Mouse (Mus musculus): ENCODE measurements around the gene Col8a2. TPM values are rescaled to one million over a fixed set of nuclear protein-coding genes. Genes with fewer than 3 reads are reported as not detected.

Gene Col8a2
- polyA plus RNA-seq, 1 experiment = not detected

DNA sequence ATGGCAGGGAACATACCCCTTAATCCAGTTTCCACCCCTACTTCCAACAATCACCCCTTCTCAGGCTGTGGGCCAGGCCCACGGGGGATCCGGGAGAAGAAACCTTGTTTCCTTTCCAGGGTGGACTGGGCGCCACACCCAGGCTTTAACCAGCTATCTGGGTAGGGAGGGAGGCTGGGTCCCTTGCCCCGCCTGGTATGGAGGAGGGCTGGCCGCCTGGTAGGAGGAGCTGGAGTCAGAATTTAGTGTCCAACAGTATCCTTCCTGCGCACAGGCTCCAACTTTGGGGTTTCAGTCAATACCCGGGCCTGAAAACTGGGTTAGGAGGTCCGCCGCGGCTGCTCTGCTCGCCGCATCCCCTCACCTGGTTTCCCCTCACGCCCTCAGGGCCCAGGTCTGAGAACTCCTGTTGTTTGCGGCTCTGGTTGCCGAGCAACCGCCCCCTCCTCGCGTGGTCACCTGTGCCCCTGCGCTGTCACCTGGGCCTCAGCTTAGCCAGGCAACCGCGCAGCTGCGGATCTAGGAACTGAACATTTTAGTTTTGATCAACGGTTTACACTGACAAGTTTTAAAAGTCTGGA lies 38.8 kb downstream of the Col8a2 start, which contains the start of gene Tekt2:
Gene Tekt2 (minus strand): TSS at position 408 of the 581 bp plus-strand sequence.
- Histone ChIP-seq H3K27ac (replicated peaks; ENCODE audit: low read depth, low read length) (no peak within 1 kb of the TSS), H3K4me1 (ENCODE audit: control insufficient read depth, insufficient read depth, insufficient read length, low read length) (no peaks in the 10 kb centered on the region), H3K4me3 (ENCODE audit: insufficient read depth, low read depth, low read length) (no peak within 1 kb of the TSS)

DNA sequence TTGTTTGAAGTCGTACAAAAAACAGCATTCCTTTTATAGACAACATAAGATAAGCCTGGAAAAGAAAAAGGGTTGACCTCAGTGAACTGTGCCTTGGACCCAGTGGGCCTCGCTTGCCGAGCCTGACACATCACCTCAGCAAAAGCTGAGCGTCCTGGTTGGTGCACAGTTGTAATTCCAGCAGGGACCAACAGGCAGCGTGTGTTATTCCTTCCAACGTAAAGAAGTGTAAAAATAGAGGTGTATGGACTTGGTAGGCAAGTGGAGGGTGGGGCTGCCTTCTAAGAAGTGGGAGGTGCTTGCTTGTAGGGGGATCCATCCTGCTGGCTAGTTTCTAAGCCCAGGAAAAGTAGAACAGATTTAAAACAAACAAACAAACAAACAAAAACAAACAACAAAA lies 39.4 kb downstream of the Col8a2 start:
- Histone ChIP-seq H3K4me3 (ENCODE audit: insufficient read depth, low read depth, low read length) (no peak overlapping the region), H3K27ac (replicated peaks; ENCODE audit: low read depth, low read length) (no peak overlapping the region), H3K4me1 (ENCODE audit: control insufficient read depth, insufficient read depth, insufficient read length, low read length) (no peaks in the 10 kb centered on the region)

DNA sequence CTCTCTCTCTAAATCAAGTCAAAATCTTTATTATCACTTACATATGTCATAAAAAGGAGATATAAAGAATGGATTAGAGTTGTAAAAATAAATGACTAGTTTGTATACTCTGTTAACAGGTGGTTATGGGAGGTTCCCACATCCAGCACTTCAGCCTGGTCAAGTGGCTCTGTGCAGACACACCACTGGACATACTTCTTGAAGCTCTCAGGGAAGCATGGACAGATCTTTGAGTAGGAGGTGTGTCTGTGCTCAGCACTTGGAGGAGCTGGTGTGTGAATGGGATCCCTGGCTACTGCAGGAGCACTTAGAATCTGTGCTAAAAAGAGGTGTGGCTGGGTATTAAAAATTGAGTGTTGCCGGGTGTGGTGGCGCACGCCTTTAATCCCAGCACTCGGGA lies 43.7 kb downstream of the Col8a2 start:
- Histone ChIP-seq H3K4me3 (ENCODE audit: insufficient read depth, low read depth, low read length) (no peak overlapping the region), H3K4me1 (ENCODE audit: control insufficient read depth, insufficient read depth, insufficient read length, low read length) (no peaks in the 10 kb centered on the region), H3K27ac (replicated peaks; ENCODE audit: low read depth, low read length) (no peak overlapping the region)

DNA sequence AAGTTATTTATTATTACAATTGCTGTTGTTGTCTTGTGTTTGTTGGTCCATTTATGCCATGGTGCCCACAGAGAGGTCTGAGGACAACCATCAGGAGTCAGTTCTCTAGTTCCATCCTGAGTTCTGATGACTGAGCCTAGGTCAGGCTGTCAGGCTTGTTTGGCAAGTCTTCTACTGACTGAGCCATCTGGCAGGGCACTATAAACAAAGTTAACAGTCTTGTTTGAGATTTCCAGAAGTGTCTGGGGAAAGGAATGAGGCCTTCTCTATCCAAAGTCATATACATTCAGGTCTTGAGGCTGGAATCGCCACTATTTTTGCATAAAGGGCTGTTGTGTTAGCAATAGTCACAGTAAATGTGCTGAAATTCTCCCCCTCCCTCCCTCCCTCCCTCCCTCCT lies 45.2 kb downstream of the Col8a2 start:
- H3K27ac ChIP-seq (replicated peaks; ENCODE audit: low read depth, low read length) = no peak overlapping the region
- H3K4me3 ChIP-seq (ENCODE audit: insufficient read depth, low read depth, low read length) = no peak overlapping the region
- H3K4me1 ChIP-seq (ENCODE audit: control insufficient read depth, insufficient read depth, insufficient read length, low read length) = no peaks in the 10 kb centered on the region

DNA sequence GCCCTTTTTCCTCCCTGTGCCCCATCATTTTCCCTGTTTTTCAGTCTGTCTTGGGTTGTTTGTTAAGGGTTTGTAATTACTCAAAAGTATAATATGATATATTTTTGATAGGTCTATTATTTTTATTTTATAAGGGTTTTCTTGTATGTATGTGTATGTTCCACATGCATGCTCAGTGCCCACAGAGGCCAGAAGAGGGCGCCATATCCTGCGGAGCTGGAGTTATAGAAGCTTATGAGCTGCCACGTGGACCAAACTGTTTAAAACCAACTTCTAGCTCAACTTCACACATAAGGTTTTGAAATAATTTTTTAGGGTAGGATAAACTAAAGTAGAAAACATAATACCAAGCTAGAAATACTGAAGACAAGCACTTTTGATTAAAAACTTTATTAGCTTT lies 45.8 kb downstream of the Col8a2 start:
- no peak overlapping the region for H3K27ac ChIP-seq (replicated peaks; ENCODE audit: low read depth, low read length)
- H3K4me1 ChIP-seq (ENCODE audit: control insufficient read depth, insufficient read depth, insufficient read length, low read length) = no peaks in the 10 kb centered on the region
- no peak overlapping the region for H3K4me3 ChIP-seq (ENCODE audit: insufficient read depth, low read depth, low read length)

DNA sequence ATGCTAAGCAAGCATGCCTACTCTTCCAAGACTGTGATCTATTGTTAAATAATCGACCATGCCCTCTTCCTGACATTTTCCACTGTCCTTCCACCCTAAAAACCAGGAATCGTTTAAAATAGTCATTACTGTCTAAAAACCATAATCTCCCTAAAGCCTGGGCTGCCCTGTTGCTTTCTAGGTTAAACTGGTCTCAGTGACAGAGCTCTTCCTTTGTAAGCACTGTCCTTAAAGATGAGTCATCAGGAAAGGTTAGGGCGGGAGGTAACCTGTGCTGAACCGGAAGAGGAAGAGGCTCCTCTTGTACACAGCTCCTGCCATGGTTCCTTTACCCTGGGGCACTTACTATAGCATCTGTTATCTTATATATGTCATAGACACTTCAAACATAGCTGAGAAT lies 52.9 kb downstream of the Col8a2 start:
- Histone ChIP-seq H3K4me1 (ENCODE audit: control insufficient read depth, insufficient read depth, insufficient read length, low read length) (no peaks in the 10 kb centered on the region), H3K27ac (replicated peaks; ENCODE audit: low read depth, low read length) (no peak overlapping the region), H3K4me3 (ENCODE audit: insufficient read depth, low read depth, low read length) (no peak overlapping the region)

DNA sequence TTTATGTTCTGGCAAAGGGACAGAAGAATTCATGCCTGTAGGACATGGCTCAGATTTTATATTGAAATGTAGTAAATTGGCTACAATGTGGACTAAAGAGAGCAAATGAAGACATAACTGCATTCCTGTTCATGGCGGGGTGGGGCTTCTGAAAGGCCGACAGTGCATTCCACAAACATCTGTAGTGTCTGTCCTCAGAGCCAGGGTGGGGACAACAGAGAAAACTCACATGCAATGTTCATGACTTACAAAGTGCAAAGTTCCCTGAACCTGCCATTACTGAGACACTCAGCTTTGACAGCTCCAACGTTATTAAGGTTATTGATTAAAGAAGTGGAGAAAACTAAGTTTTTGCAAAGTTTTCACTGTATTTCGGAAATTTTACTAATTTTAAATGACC lies 56.9 kb downstream of the Col8a2 start:
- Histone ChIP-seq H3K27ac (replicated peaks; ENCODE audit: low read depth, low read length) (no peak overlapping the region), H3K4me1 (ENCODE audit: control insufficient read depth, insufficient read depth, insufficient read length, low read length) (no peaks in the 10 kb centered on the region), H3K4me3 (ENCODE audit: insufficient read depth, low read depth, low read length) (no peak overlapping the region)

DNA sequence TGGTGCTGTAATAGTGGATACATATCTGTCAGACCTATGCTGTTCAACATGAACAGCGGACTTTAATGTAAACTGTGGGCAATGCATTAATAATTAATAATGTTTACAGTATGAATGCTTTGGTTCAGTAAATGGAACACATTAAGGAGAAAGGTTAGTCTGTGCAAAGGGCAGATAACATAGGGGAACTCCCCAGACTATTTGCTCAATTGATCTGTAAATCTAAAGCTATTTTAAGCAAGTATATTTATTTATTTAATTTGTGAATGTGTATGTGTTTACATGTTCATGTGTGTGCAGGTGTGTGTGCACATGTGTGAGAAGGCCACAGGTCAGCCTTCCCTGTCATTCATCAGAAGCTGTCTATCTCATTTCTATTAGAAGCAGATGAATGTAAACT lies 73.5 kb downstream of the Col8a2 start:
- Histone ChIP-seq H3K4me3 (ENCODE audit: insufficient read depth, low read depth, low read length) (no peak overlapping the region), H3K27ac (replicated peaks; ENCODE audit: low read depth, low read length) (no peak overlapping the region), H3K4me1 (ENCODE audit: control insufficient read depth, insufficient read depth, insufficient read length, low read length) (no peaks in the 10 kb centered on the region)

Other genes starting within 250 kb of the Col8a2 start
- 275 and 283 TPM in 2 replicates for gene Mrps15, start 239.9 kb upstream of the Col8a2 start, polyA plus RNA-seq (2012; ENCODE audit: insufficient read depth, insufficient read length, missing spikeins)
- gene Oscp1, start 228.2 kb upstream of the Col8a2 start, polyA plus RNA-seq (2012; ENCODE audit: insufficient read depth, insufficient read length, missing spikeins) = 16.3 and 26.3 TPM in 2 replicates
- gene Lsm10, start 190.2 kb upstream of the Col8a2 start, polyA plus RNA-seq (2012; ENCODE audit: insufficient read depth, insufficient read length, missing spikeins) = 19.2 and 24.1 TPM in 2 replicates
- 53.8 and 65.5 TPM in 2 replicates for gene Stk40, start 182.8 kb upstream of the Col8a2 start, polyA plus RNA-seq (2012; ENCODE audit: insufficient read depth, insufficient read length, missing spikeins)
- gene Eva1b, start 139.0 kb upstream of the Col8a2 start, polyA plus RNA-seq (2012; ENCODE audit: insufficient read depth, insufficient read length, missing spikeins) = 8.6 and 13.5 TPM in 2 replicates
- gene Sh3d21, start 123.3 kb upstream of the Col8a2 start, polyA plus RNA-seq (2012; ENCODE audit: insufficient read depth, insufficient read length, missing spikeins) = 2.1 and 3.5 TPM in 2 replicates
- 65.6 and 120 TPM in 2 replicates for gene Thrap3, start 84.0 kb upstream of the Col8a2 start, polyA plus RNA-seq (2012; ENCODE audit: insufficient read depth, insufficient read length, missing spikeins)
- gene Map7d1, start 30.4 kb upstream of the Col8a2 start, polyA plus RNA-seq (2012; ENCODE audit: insufficient read depth, insufficient read length, missing spikeins) = 27.0 and 28.4 TPM in 2 replicates
- 73.3 and 97.6 TPM in 2 replicates for gene Trappc3, start 24.5 kb upstream of the Col8a2 start, polyA plus RNA-seq (2012; ENCODE audit: insufficient read depth, insufficient read length, missing spikeins)
- gene Adprhl2, start 34.9 kb downstream of the Col8a2 start, polyA plus RNA-seq (2012; ENCODE audit: insufficient read depth, insufficient read length, missing spikeins) = 14.8 and 15.4 TPM in 2 replicates
- gene Tekt2, start 38.9 kb downstream of the Col8a2 start, polyA plus RNA-seq (2012; ENCODE audit: insufficient read depth, insufficient read length, missing spikeins) = not detected in 2 replicates
- gene Ago3, start 142.8 kb downstream of the Col8a2 start, polyA plus RNA-seq (2012; ENCODE audit: insufficient read depth, insufficient read length, missing spikeins) = 4.6 and 5.3 TPM in 2 replicates
- 4.9 and 8.9 TPM in 2 replicates for gene Ago1, start 181.8 kb downstream of the Col8a2 start, polyA plus RNA-seq (2012; ENCODE audit: insufficient read depth, insufficient read length, missing spikeins)
- gene Ago4, start 246.7 kb downstream of the Col8a2 start, polyA plus RNA-seq (2012; ENCODE audit: insufficient read depth, insufficient read length, missing spikeins) = 1.9 and 2.0 TPM in 2 replicates